Mouse (Mus musculus) MEL (cell line): ENCODE measurements around the gene Scn4a.

ENCODE experiments used
- CTCF ChIP-seq, 3 experiments: IDR thresholded peaks in 2 of 3; conservative IDR thresholded peaks in 1 of 3; 2 replicates each; pipeline ENCODE4 v1.5.1; 2011 to 2012; ENCODE audit warnings: low read length in 3 of 3, low read depth in 2 of 3, mild to moderate bottlenecking in 2 of 3, improper control_type of control experiment in 1 of 3, inconsistent platforms in 1 of 3, mixed read lengths in 1 of 3, moderate library complexity in 1 of 3; ENCODE audit not compliant: control insufficient read depth in 1 of 3, insufficient read depth in 1 of 3, poor library complexity in 1 of 3, severe bottlenecking in 1 of 3
- MYC ChIP-seq: IDR thresholded peaks from 2 replicates; pipeline ENCODE4 v1.6.1; 2011; ENCODE audit warnings: low read depth, mild to moderate bottlenecking, low read length, improper control_type of control experiment, moderate library complexity
- POLR2A ChIP-seq, 2 experiments: IDR thresholded peaks; 2 replicates each; pipeline ENCODE4 v1.6.1; 2011 to 2012; ENCODE audit warnings: low read length in 2 of 2, mild to moderate bottlenecking in 2 of 2, control low read depth in 1 of 2, improper control_type of control experiment in 1 of 2, low read depth in 1 of 2, moderate library complexity in 1 of 2; ENCODE audit not compliant: control insufficient read depth in 1 of 2, insufficient read depth in 1 of 2, poor library complexity in 1 of 2

DNA sequence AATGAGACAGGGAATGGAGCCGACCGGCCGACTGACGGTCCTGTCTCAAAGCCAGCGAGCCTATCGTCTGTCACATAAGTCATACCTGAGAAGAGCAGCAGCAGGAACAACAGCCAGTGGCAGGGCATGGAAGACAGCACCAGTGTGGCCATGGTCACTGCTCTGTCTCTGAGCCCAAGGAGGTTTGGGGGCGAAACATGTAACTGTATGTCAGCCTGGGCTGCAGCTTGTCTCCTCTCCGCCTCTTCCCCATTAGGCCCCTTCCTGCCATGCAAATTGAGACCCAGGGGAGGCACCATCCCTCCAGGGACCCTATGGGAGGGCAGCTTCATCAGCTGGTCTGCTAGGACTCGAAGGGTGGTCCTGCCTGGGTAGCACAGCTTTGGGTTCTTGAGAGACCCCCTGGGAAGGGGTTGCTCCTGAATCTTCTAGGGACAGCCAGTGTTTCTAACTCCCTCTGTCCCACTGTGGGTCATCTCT is 38.7 kb downstream of the Scn4a start, which contains the start of gene Cd79b:
- TF ChIP-seq POLR2A (IDR thresholded peaks at IDR 0.05; ENCODE audit: control insufficient read depth in 1 of 2, insufficient read depth in 1 of 2, low read depth in 1 of 2, low read length in 2 of 2, poor library complexity in 1 of 2), result no peak
- no peak for TF ChIP-seq CTCF (IDR thresholded peaks at IDR 0.05 in 2 of 3, conservative IDR thresholded peaks at IDR 0.05 in 1 of 3; ENCODE audit: control insufficient read depth in 1 of 3, insufficient read depth in 1 of 3, low read depth in 2 of 3, low read length in 3 of 3, poor library complexity in 1 of 3, severe bottlenecking in 1 of 3)
- TF ChIP-seq MYC, result no peak
